9 mouse cellular contexts compared by ENCODE assay signal in genomic region chr17:87523643-87524042, GRCm38 (mm10).
DNase-seq lines count a peak whose midpoint lies in the region.
"Had no signal": no experiment of that assay in that cellular context is flagged by ENCODE, and none has a peak within 500 bp of the region (broad histone marks: within the 10 kb centered on the region; RNA-seq: fewer than 3 reads in every experiment).

No protein-coding gene starts in this region.

- no peak overlapping the region for H3K4me3 ChIP-seq in limb, embryonic 10.5 days

- H3K36me3 ChIP-seq in limb, embryonic 10.5 days = no peaks in the 10 kb centered on the region

- H3K9me3 ChIP-seq in limb, embryonic 10.5 days (replicated peaks) = no peaks in the 10 kb centered on the region

- H3K27ac ChIP-seq in limb, embryonic 10.5 days = no peak overlapping the region

- 27% methylated on average over 10 of the region's 10 CpGs for WGBS in large intestine, adult 2 months
- 59% methylated on average over 8 of the region's 10 CpGs for WGBS in limb, embryonic 10.5 days

- peak; percentile 24 to 38 for DNase-seq in kidney, postnatal 36 days
- no peak for DNase-seq in kidney, adult 11 months
- DNase-seq in large intestine, adult 2 months (ENCODE audit: low read depth, low spot score) = peak; percentile 83
- DNase-seq in lung, postnatal 25 days (ENCODE audit: low spot score) = peak; percentile 59
- peak; percentile 58 to 62 for DNase-seq in urinary bladder, postnatal 36 days (ENCODE audit: low spot score in 2 of 2)
- no peak for DNase-seq in yolk sac, embryonic 10.5 days (ENCODE audit: low spot score)
- no peak for DNase-seq in limb, embryonic 10.5 days (ENCODE audit: low spot score)
- DNase-seq: cerebellum, postnatal 25 days; right cerebral cortex, postnatal 25 days had no signal

- peaks cover 22% of the 10 kb centered on the region for H3K27me3 ChIP-seq in limb, embryonic 10.5 days (ENCODE audit: low read depth, poor library complexity, severe bottlenecking)

- H3K4me1 ChIP-seq in limb, embryonic 10.5 days = peaks cover 23% of the 10 kb centered on the region

Comparison
In these comparisons a context has a peak if more than half of its experiments do, and no peak if none do; other contexts are left out.
1. DNase-seq: peak in kidney, postnatal 36 days (2 of 2), large intestine, adult 2 months (single experiment), lung, postnatal 25 days (single experiment) and urinary bladder, postnatal 36 days (2 of 2); none in kidney, adult 11 months (single experiment), yolk sac, embryonic 10.5 days (single experiment) and limb, embryonic 10.5 days (single experiment).